Comparison of ENCODE assay signal across 15 mouse cellular contexts in the genomic region with DNA sequence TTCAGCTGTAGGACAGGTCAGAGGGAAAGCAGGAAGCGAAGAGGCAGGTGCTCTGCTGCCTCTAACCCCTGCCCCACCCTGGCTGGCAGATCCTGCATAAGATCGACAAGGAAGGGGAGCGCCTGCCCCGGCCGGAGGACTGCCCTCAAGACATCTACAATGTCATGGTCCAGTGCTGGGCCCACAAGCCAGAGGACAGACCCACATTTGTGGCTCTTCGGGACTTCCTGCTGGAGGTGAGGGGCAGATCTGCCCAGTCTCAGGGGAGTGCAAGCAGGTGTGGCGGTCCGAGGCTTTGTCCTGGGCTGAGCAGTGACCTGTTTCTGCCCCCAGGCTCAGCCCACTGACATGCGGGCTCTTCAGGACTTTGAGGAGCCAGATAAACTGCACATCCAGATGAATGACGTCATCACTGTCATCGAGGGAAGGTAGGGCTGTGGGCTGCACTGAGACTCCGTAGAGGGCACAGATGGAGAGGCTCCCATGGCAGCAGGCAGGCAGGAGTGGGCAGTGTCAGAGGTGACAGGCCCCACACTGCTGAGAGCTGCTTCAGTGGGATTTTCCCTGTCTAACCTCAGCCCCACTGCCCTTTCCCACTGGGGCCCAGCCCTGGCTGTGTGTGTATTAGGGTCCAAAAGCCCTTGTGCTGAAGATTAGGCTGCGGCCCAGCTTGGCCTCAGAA. TPM values are rescaled to one million over a fixed set of nuclear protein-coding genes. Genes with fewer than 3 reads are reported as not detected.
DNase-seq lines count a peak whose midpoint lies in the region; ATAC-seq and TF ChIP-seq lines count a peak whose summit lies in the region.
"Had no signal": no experiment of that assay in that cellular context is flagged by ENCODE, and none has a peak within 500 bp of the region (broad histone marks: within the 10 kb centered on the region; RNA-seq: fewer than 3 reads in every experiment).

No protein-coding gene starts in this region.

- no peak for TF ChIP-seq EP300 in liver, embryonic 14.5 days (IDR thresholded peaks at IDR 0.05; ENCODE audit: low read depth)

- WGBS in forebrain, embryonic 10.5 days, result 93% methylated on average over 13 of the region's 13 CpGs
- 93% methylated on average over 13 of the region's 13 CpGs for WGBS in forebrain, embryonic 15.5 days
- 87% methylated on average over 13 of the region's 13 CpGs for WGBS in hindbrain, embryonic 12.5 days
- WGBS in hindbrain, embryonic 16.5 days, result 92% methylated on average over 13 of the region's 13 CpGs
- 70% methylated on average over 13 of the region's 13 CpGs for WGBS in liver, embryonic 14.5 days (ENCODE audit: insufficient replicate concordance)

- no peak for TF ChIP-seq CTCF in G1E (IDR thresholded peaks at IDR 0.05; ENCODE audit: low read depth, low read length)
- no peak for TF ChIP-seq CTCF in liver, embryonic 14.5 days (IDR thresholded peaks at IDR 0.05; ENCODE audit: low read depth)

- H3K27me3 ChIP-seq in forebrain, embryonic 10.5 days (ENCODE audit: poor library complexity, severe bottlenecking), result no peaks in the 10 kb centered on the region
- H3K27me3 ChIP-seq in forebrain, embryonic 15.5 days, result no peaks in the 10 kb centered on the region
- no peaks in the 10 kb centered on the region for H3K27me3 ChIP-seq in hindbrain, embryonic 12.5 days
- H3K27me3 ChIP-seq in hindbrain, embryonic 16.5 days (replicated peaks; ENCODE audit: control insufficient read depth, insufficient read depth, low read length), result no peaks in the 10 kb centered on the region
- H3K27me3 ChIP-seq in G1E (ENCODE audit: insufficient read depth, low read length), result no peaks in the 10 kb centered on the region
- no peaks in the 10 kb centered on the region for H3K27me3 ChIP-seq in liver, embryonic 14.5 days (ENCODE audit: control insufficient read depth, insufficient read depth, low read length)
- H3K27me3 ChIP-seq: forebrain, embryonic 13.5 days; neural tube, embryonic 12.5 days had no signal

- no peak for ATAC-seq in forebrain, embryonic 15.5 days (replicated peaks)
- no peak for ATAC-seq in hindbrain, embryonic 12.5 days (ENCODE audit: low FRiP score)
- no peak for ATAC-seq in hindbrain, embryonic 16.5 days
- ATAC-seq in G1E (ENCODE audit: extremely low read depth, insufficient number of reproducible peaks, low FRiP score, poor library complexity, severe bottlenecking), result no peak
- ATAC-seq in liver, embryonic 14.5 days (ENCODE audit: insufficient read depth), result no peak
- ATAC-seq: forebrain, embryonic 13.5 days had no signal

- no peaks in the 10 kb centered on the region for H3K9me3 ChIP-seq in forebrain, embryonic 10.5 days
- H3K9me3 ChIP-seq in forebrain, embryonic 15.5 days, result no peaks in the 10 kb centered on the region
- H3K9me3 ChIP-seq in hindbrain, embryonic 12.5 days (replicated peaks), result no peaks in the 10 kb centered on the region
- H3K9me3 ChIP-seq in hindbrain, embryonic 16.5 days (ENCODE audit: control insufficient read depth, low read length), result no peaks in the 10 kb centered on the region
- H3K9me3 ChIP-seq in G1E (replicated peaks), result no peaks in the 10 kb centered on the region
- H3K9me3 ChIP-seq in liver, embryonic 14.5 days (ENCODE audit: control insufficient read depth, low read length), result no peaks in the 10 kb centered on the region
- H3K9me3 ChIP-seq: forebrain, embryonic 13.5 days; neural tube, embryonic 12.5 days had no signal

- no peak overlapping the region for H3K4me2 ChIP-seq in forebrain, embryonic 15.5 days (replicated peaks)
- H3K4me2 ChIP-seq in hindbrain, embryonic 12.5 days (replicated peaks), result no peak overlapping the region
- no peak overlapping the region for H3K4me2 ChIP-seq in hindbrain, embryonic 16.5 days (ENCODE audit: low read length)
- no peak overlapping the region for H3K4me2 ChIP-seq in liver, embryonic 14.5 days (ENCODE audit: low read depth)
- H3K4me2 ChIP-seq: forebrain, embryonic 13.5 days; neural tube, embryonic 12.5 days had no signal

- H3K4me3 ChIP-seq in forebrain, embryonic 10.5 days, result no peak overlapping the region
- H3K4me3 ChIP-seq in forebrain, embryonic 15.5 days, result no peak overlapping the region
- H3K4me3 ChIP-seq in hindbrain, embryonic 12.5 days, result no peak overlapping the region
- no peak overlapping the region for H3K4me3 ChIP-seq in hindbrain, embryonic 16.5 days (ENCODE audit: low read length)
- peak overlapping the region; percentile 56; the same call in 1 of the 2 replicates for H3K4me3 ChIP-seq in G1E (ENCODE audit: low read depth, low read length)
- H3K4me3 ChIP-seq in liver, embryonic 14.5 days (ENCODE audit: insufficient read depth in 1 of 2, low read depth in 2 of 2, low read length in 2 of 2), result no peak overlapping the region
- H3K4me3 ChIP-seq: forebrain, embryonic 13.5 days; neural tube, embryonic 12.5 days had no signal

- no peak overlapping the region for H3K9ac ChIP-seq in forebrain, embryonic 15.5 days (replicated peaks)
- H3K9ac ChIP-seq in hindbrain, embryonic 12.5 days, result 0 out of 2 replicates have a peak overlapping the region, but pooled peaks have one; percentile 2
- no peak overlapping the region for H3K9ac ChIP-seq in hindbrain, embryonic 16.5 days (ENCODE audit: low read depth, low read length)
- H3K9ac ChIP-seq in liver, embryonic 14.5 days (replicated peaks), result 0 out of 2 replicates have a peak overlapping the region, but pooled peaks have one; percentile 7
- H3K9ac ChIP-seq: forebrain, embryonic 13.5 days; neural tube, embryonic 12.5 days had no signal

- peaks cover 86% of the 10 kb centered on the region for H3K36me3 ChIP-seq in forebrain, embryonic 10.5 days (replicated peaks)
- peaks cover 47% of the 10 kb centered on the region for H3K36me3 ChIP-seq in forebrain, embryonic 15.5 days
- H3K36me3 ChIP-seq in hindbrain, embryonic 12.5 days, result peaks cover 64% of the 10 kb centered on the region
- peaks cover 36% of the 10 kb centered on the region for H3K36me3 ChIP-seq in hindbrain, embryonic 16.5 days (ENCODE audit: control insufficient read depth, insufficient read depth, low read length)
- H3K36me3 ChIP-seq in G1E (replicated peaks), result peaks cover 92% of the 10 kb centered on the region
- peaks cover 13% of the 10 kb centered on the region for H3K36me3 ChIP-seq in liver, embryonic 14.5 days (replicated peaks; ENCODE audit: control insufficient read depth, insufficient read depth, low read depth)

- no peak for DNase-seq in forebrain, embryonic 10.5 days (ENCODE audit: extremely low spot score, low spot score)
- DNase-seq in G1E (ENCODE audit: low spot score), result no peak
- DNase-seq in liver, embryonic 14.5 days (ENCODE audit: low read depth in 3 of 3, low spot score in 3 of 3), result no peak
- no peak for DNase-seq in adrenal gland, adult 18-20 months (ENCODE audit: low spot score in 2 of 2)
- DNase-seq: adrenal gland, postnatal 14 days; cerebellum, adult 8-10 months; heart, postnatal 36 days; kidney, adult 9 months; right cerebral cortex, postnatal 14 days; thymus, postnatal 36 days had no signal

- H3K27ac ChIP-seq in forebrain, embryonic 10.5 days, result peak overlapping the region; percentile 13; the same call in 1 of the 2 replicates
- H3K27ac ChIP-seq in forebrain, embryonic 15.5 days (replicated peaks), result no peak overlapping the region
- H3K27ac ChIP-seq in hindbrain, embryonic 12.5 days, result no peak overlapping the region
- no peak overlapping the region for H3K27ac ChIP-seq in hindbrain, embryonic 16.5 days (ENCODE audit: low read depth, low read length)
- H3K27ac ChIP-seq in liver, embryonic 14.5 days, result no peak overlapping the region
- H3K27ac ChIP-seq: forebrain, embryonic 13.5 days; neural tube, embryonic 12.5 days had no signal

- H3K4me1 ChIP-seq in forebrain, embryonic 10.5 days, result peaks cover 20% of the 10 kb centered on the region
- H3K4me1 ChIP-seq in forebrain, embryonic 15.5 days, result peaks cover 19% of the 10 kb centered on the region
- H3K4me1 ChIP-seq in hindbrain, embryonic 12.5 days, result peaks cover 13% of the 10 kb centered on the region
- peaks cover 15% of the 10 kb centered on the region for H3K4me1 ChIP-seq in hindbrain, embryonic 16.5 days (ENCODE audit: control insufficient read depth, insufficient read depth, low read depth, low read length)
- H3K4me1 ChIP-seq in G1E (ENCODE audit: insufficient read depth, low read depth, low read length), result peaks cover 71% of the 10 kb centered on the region
- peaks cover 38 to 43% of the 10 kb centered on the region in 2 experiments for H3K4me1 ChIP-seq in liver, embryonic 14.5 days (replicated peaks; ENCODE audit: control insufficient read depth in 2 of 2, insufficient read depth in 2 of 2, low read length in 1 of 2)

RNA-seq across cellular contexts. Expression of a gene that starts 27.7 kb away (rescaled TPM):
- polyA plus RNA-seq in forebrain, embryonic 10.5 days (2016; fragmentation: Nextera tagmentation; extraction: Ambion mirVana), result 10.1 and 11.0 TPM in 2 replicates
- 16.0 and 20.4 TPM in 2 replicates for polyA plus RNA-seq in forebrain, embryonic 15.5 days (2015; fragmentation: Nextera tagmentation; extraction: Ambion mirVana)
- 15.6 and 17.2 TPM in 2 replicates for polyA plus RNA-seq in hindbrain, embryonic 12.5 days (2016; fragmentation: Nextera tagmentation; extraction: Ambion mirVana)
- polyA plus RNA-seq in hindbrain, embryonic 16.5 days (2015; fragmentation: Nextera tagmentation; extraction: Ambion mirVana), result 19.3 and 22.6 TPM in 2 replicates
- 27.3 and 31.5 TPM in 2 replicates for total RNA-seq in G1E (2014; fragmentation: Nextera tagmentation)
- total RNA-seq in G1E (2017), result 11.8 and 13.4 TPM in 2 replicates
- polyA plus RNA-seq in G1E (2012), result 197 and 236 TPM in 2 replicates
- polyA plus RNA-seq in liver, embryonic 14.5 days (2012; rRNA removed), result 15.3 and 19.4 TPM in 2 replicates
- 3.8 and 4.6 TPM in 2 replicates for polyA plus RNA-seq in liver, embryonic 14.5 days (2014; fragmentation: Nextera tagmentation; extraction: Ambion mirVana)
- total RNA-seq in adrenal gland, adult 18-20 months (2021), result 10 to 100 TPM; 29.9 to 33.1 TPM

Comparison
In these comparisons a context has a peak if more than half of its experiments do, and no peak if none do; other contexts are left out.
1. H3K9ac ChIP-seq: peak in hindbrain, embryonic 12.5 days (single experiment) and liver, embryonic 14.5 days (single experiment); none in forebrain, embryonic 15.5 days (single experiment) and hindbrain, embryonic 16.5 days (single experiment).